Mouse (Mus musculus): ENCODE data around the gene Ttll10.

DNA sequence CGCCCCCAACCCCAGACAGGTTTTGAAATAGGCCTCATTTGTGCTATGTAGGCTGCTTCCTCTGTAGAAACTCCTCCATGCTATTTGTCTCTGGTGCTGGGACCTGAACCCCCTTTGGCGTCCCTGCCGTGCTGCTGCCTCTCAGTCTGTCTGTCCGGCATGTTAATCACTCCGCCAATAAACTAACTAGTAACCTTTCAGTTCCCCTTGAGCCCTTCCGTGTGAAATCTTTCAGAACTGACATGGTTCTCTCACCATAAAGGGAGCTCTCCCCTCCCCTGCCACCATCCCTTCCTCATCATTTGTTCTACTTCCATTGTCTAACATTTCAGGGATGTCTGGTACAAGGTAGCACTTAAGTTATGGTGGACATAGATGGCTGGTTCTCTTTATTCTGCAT lies 40.2 kb upstream of the Ttll10 start:
- TF ChIP-seq CTCF (IDR thresholded peaks at IDR 0.05; ENCODE audit: control insufficient read depth, insufficient read depth, low read length) = no peak
- no peak for TF ChIP-seq POLR2A (IDR thresholded peaks at IDR 0.05; ENCODE audit: borderline replicate concordance, control insufficient read depth, low read depth, low read length)

Measured in bone marrow, adult 2 months (tissue).